Mouse (Mus musculus): ENCODE results near the gene Brd4. TPM values are rescaled to one million over a fixed set of nuclear protein-coding genes. Genes with fewer than 3 reads are reported as not detected.
"Not testable (repeated sequence)": the region's sequence is repeated elsewhere in the genome, so short reads cannot be mapped to it uniquely, and the experiment has no call there.

Gene Brd4
- polyA plus RNA-seq, 1 experiment = 27.9 TPM

DNA sequence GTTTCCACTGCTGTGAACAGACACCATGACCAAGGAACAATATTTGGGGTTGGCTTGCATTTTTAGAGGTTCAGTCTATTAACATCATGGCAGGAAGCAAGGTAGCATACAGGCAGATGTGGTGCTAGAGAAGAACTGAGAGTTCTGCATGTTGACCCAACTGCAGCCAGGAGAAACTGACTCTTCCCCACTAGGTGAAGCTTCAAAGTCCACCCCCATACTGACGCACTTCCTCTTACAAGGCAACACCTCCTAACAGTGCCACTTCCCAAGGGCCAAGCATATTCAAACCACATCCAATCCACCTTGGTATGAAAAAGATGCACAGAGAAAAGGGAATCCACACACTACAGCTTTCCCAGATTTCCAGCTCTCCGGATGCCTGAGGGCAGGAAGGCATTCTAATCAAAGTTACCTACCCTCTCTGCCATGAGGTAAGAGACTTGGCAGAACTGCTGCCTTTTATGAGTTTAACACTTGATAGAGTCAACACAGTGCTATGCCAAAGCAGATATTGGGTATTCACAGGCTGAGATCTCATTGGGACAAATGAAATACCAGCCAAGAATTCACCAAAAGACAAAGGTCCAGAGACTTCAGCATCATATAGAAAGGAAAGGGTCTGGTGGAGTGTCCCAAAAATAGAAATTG is 43.5 kb downstream of the Brd4 start:
- DNase-seq (ENCODE audit: low read depth, low spot score) = no peak
- 40% methylated on average over 2 of the region's 2 CpGs for WGBS

DNA sequence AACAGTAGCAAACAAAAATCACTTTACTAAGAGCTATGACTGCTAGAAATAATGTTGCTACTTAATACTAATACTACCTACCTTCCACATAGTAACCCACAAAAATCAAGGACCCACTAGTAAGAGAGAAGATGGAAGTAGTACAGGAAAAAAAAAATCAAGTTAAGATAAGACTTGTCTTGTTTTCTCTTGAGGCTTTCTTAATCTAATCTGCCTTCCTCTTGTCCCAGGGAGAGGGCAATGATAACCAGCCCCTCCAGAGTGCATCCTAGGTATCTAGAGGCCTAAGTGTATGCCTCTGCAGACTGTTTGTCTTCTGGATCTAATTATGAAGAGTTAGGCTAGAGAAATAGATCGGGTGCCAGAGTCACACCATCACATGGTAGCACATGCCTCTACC is 45.9 kb downstream of the Brd4 start:
- WGBS = 90% methylated on average over 1 of the region's 1 CpGs
- no peak for DNase-seq (ENCODE audit: low read depth, low spot score)

DNA sequence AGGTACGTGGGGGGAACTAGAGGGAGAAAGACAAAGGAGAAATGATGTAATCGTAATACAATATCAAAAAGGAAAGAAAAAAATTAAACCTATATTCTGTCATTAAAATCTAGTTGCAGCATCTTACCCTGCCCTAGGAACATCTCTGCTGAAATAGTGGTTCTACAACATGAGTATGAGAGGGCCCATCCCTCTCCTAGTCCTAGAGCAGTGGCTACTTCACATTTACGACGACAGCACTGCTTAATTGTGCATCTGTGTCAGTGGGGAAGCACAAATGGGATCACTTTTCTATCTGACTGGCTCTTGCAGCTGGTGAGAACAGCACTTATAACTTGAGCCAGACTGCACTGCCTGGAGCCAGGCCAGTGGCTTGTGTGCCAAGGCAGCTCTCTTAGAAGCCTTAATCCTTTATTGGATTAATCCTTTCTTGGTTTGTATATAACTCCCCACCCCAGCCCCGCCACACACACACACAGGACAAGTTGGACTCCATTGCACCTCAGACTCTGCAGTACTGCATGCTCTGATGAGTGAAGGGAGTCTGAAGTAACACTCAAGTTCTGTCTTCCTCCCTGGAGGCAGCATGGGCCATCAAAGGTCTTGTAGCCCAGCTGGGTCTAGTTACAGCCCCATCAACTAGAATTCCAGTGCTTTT is 48.9 kb downstream of the Brd4 start:
- no peak for DNase-seq (ENCODE audit: low read depth, low spot score)
- WGBS = 50% methylated on average over 5 of the region's 5 CpGs

DNA sequence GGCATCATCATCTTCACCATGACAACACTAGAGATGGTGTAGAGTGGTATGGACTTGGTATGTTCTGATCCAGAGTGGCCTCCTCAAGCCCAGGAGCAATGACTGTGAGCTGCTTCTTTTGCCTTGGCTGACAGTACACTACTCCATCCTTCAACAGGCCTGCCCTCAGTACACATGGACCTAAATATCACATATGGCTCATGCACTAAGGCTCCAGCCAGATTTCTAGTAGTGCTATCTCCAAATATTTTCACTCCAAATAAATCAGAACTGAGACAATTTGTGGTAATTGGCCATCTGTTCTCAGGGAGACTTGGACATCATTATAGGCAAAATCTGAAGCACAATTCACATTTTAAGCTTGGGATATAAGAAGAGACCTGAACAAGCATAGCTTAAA is 51.3 kb downstream of the Brd4 start:
- DNase-seq (ENCODE audit: low read depth, low spot score) = no peak

DNA sequence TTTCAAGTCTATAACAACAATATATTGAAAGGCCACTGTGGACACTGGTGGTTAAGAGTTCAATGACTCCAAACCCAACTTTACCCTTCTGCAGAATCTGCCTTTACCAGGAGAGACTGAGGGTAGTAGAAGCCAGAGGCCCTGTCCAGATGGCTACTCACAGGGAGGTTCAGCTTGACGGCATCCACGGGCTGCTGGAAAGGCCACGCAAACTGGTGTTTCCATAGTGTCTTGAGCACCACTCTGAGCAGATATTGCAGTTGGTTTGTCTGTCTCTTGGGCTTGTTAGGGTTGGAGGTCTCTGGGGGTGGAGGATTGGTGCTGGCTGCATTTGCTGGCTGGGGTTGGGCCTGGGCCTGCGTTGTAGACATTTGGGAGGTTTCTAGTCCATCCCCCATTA is 55.3 kb downstream of the Brd4 start:
- DNase-seq (ENCODE audit: low read depth, low spot score) = no peak
- 96% methylated on average over 4 of the region's 4 CpGs for WGBS

DNA sequence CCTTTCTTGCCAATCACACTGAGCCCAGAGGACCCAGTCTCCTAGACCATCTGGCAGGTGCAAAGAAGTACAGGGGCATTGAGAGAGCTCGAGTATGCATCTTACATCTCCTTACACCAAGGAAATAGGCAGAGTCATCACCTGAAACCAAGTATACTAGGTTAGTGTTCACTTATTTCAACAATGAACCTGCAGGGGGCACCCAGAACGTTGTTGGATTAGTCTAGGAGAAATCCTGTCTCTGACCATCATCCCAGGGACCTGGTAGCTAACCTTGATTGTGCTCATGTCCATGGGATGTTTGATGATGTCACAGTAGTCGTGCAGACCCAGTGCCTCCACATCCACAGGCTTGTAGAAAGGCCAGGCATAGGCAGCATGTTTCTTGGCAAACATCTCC is 63.6 kb downstream of the Brd4 start:
- no peak for DNase-seq (ENCODE audit: low read depth, low spot score)
- WGBS = 53% methylated on average over 3 of the region's 3 CpGs

DNA sequence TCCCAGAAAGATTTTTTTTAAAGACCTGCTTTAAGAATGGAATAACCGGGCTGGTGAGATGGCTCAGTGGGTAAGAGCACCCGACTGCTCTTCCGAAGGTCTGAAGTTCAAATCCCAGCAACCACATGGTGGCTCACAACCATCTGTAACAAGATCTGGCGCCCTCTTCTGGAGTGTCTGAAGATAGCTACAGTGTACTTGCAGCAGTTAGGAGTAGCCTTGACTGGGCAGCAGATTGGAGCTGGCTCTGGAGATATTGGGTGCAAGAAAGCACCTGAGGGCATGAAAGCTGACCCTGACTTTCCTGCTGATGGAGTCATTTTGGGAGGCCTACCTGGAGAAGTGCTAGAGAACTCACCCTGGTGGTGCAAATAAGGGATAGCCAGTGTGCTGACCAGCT is 68.9 kb downstream of the Brd4 start:
- not testable (repeated sequence) for DNase-seq (ENCODE audit: low read depth, low spot score)
- 70% methylated on average over 4 of the region's 4 CpGs for WGBS

DNA sequence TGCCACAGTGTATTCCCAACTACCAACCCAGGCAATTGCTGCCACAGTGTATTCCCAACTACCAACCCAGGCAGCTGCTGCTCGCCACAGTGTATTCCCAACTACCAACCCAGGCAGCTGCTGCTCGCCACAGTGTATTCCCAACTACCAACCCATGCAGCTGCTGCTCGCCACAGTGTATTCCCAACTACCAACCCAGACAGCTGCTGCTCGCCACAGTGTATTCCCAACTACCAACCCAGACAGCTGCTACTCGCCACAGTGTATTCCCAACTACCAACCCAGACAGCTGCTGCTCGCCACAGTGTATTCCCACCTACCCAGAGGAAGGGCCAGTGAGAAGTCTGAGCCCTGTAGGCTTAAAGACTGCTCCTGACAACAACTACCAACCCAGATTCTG is 73.0 kb downstream of the Brd4 start:
- not testable (repeated sequence) for DNase-seq (ENCODE audit: low read depth, low spot score)
- 97% methylated on average over 6 of the region's 6 CpGs for WGBS

DNA sequence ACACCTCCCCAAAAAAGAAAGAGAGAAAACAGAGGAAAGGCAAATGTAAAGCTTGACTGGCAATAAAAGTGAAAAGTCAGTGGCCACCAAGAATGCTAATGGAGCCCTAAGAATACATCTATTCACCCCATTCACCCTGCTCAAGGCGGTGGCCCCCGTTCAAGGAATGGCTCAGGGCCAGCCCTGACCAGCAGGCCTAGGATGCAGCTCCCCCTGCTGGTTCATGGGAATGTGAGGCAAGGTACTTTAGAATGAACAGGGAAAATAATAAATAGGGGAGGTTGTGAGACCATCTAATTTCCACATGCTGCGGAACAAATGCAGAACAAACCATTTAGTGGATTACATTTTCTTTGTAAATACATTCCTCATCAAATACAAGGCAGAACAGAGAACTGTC is 74.8 kb downstream of the Brd4 start:
- no peak for DNase-seq (ENCODE audit: low read depth, low spot score)
- WGBS = 31% methylated on average over 3 of the region's 3 CpGs

DNA sequence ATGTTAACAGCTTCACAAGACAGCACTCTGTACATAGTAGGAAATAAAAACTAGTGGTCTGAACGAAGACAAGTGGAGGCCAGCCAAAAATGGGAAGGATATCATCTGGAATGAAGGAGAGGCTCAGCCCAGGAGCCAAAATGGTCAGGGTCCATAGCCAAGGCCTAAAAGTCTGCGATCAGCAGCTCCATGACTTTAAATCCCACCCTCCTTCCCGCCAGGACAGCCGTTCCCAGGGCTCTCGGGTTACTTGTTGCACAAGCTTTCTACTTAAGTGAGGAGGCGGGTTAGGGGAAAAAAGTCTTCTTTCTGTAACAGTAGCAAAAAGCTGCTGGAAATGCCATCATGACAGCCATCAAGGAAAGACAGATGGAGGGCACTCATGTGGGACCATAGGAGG is 75.4 kb downstream of the Brd4 start:
- DNase-seq (ENCODE audit: low read depth, low spot score) = no peak
- 74% methylated on average over 6 of the region's 6 CpGs for WGBS

DNA sequence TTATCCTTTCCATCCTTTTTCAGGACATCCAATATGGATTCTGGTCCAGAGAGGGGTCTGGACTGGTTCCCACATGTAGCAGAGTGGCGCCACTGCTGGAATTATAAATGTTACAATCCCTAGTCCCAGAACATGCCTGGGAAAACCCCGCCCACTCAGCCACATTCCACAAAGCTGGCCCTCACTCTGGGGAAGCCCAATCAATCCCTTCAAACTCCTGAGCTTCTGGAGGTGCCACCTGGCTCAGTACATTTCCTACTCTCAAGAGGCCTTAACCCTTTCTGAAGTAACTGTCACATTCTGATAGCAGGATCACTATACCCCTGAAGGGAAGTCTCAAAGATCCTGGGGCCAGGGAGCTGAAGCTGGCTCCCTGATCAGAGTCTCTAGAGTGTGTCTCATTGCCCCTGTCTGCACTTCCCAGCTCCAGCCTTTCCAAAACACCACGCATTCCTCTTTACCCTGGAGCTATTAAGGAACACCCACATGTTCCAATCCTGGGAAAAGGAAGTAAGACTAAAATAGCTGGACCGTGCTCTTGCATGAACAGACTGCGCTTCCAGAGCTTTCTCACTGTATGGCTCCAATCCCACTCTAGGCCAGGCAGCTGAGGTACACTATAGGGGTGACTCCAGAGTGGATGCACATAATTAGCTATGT is 76.8 kb downstream of the Brd4 start:
- 64% methylated on average over 5 of the region's 5 CpGs for WGBS
- no peak for DNase-seq (ENCODE audit: low read depth, low spot score)

DNA sequence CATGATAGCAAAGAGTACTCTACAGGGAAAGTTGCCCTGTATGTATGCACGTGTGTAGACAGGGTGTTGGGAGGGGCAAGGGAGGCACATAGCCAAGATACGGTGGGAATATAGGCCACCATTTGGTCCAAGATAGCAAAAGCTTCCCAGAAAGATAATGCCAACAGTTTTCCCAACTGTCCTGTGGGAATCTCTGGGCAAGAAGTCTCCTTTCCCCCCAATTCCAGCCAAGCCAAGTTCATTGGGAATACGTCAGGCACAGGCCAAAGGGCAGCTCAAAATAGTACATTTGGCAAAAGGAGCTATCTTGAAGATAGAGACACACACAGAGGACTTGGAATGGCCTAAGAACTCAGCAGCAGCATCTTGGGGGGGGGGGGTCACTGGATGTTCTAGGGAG is 79.2 kb downstream of the Brd4 start:
- no peak for DNase-seq (ENCODE audit: low read depth, low spot score)
- WGBS = 73% methylated on average over 3 of the region's 3 CpGs

DNA sequence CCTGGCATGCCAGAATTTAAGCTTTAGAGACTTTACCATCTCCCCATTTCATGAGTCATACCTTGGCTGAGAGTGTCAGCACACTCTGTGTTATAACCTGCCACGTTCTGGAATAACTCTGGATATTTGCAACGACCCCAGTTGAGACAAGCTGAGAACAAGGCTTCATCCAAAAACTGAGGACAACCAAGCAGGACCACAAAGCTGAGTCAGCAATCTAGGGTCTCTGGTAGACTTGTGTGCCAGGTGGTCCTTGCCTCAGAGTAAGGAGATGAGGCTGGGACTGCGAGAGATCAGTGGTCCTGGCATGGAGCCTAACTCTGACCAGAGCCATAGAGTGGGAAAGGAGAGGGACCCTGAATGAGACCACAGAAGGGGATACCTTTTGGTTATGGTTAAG is 81.5 kb downstream of the Brd4 start:
- no peak for DNase-seq (ENCODE audit: low read depth, low spot score)
- 78% methylated on average over 3 of the region's 3 CpGs for WGBS

DNA sequence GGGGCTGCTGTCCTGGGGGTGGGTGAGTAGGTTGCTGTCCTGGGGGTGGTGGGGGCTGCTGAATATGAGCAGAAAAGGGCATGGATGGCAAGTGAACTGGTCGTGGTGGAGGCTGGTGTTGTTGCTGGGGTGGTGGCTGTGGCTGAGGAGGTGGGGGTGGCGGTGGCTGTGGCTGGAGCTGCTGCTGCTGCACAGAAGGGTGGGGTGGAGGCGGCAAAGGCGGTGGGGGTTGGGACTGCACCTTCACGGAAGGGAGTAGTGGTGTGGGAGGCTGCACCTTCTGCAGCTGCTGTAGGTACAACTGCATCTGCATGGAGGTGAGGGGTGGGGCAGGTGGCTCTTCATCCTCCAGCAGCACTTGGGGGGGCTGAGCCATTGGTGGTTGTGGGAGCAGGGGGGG is 83.4 kb downstream of the Brd4 start:
- DNase-seq (ENCODE audit: low read depth, low spot score) = no peak
- 77% methylated on average over 5 of the region's 5 CpGs for WGBS

DNA sequence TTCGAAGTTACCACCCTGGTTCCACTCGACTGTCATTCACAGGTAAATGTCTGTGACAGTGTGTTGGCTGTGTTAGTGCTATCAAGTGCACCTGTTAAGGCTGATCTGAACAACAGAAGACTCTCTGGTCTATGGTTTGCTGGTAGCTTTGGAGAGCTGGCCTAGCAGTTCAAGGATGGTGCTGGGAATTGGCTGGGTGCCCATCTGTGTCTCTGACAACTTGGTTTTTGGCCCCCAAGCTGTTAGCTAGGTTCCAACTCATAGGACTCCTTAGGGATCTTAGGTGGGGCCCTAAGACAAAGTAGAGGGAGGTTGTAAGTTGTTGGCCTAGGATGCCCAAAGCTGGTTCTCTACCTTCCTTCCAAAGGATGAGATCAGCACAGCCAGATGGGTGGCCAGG is 84.7 kb downstream of the Brd4 start:
- no peak for DNase-seq (ENCODE audit: low read depth, low spot score)
- 87% methylated on average over 2 of the region's 2 CpGs for WGBS

DNA sequence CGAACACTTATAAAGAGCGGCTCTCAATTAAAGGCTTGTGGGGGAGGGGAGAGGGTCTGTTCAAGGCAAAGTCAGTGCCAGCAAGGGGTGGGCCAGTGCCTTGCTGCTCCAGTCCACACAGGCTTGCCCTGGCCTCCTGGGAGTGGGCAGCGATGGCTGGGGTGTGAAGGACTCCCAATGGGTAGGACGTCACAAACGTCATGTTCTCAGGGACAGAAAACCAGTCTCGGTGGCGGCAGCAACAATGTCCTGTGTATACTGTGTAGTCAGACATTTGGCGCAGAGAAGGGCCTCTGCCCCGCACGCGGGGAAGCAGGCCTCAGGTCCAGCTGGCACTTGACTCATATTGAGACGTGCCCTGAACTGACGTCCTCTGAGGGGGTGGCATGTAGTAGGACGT is 87.4 kb downstream of the Brd4 start:
- no peak for DNase-seq (ENCODE audit: low read depth, low spot score)
- WGBS = 87% methylated on average over 14 of the region's 14 CpGs

DNA sequence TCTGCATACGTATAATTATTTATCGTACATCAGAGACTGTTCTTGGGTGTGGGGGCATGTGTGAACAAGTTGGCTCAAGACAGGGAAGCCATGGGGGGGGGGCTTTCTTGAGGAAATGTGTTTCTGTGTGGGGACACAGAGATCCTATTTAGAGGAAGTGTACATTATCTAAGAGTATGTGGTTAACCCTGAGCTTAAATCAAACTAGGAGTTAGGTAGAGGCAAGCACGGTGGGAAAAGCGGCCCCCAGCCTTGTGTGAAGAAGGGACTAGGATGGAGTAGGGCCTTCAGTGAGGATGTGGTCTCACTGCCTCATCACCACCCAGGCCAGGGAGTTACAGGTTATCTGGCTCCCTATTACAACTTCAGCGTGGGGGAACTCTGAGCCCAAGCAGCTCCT is 88.8 kb downstream of the Brd4 start:
- no peak for DNase-seq (ENCODE audit: low read depth, low spot score)
- WGBS = 83% methylated on average over 5 of the region's 5 CpGs

DNA sequence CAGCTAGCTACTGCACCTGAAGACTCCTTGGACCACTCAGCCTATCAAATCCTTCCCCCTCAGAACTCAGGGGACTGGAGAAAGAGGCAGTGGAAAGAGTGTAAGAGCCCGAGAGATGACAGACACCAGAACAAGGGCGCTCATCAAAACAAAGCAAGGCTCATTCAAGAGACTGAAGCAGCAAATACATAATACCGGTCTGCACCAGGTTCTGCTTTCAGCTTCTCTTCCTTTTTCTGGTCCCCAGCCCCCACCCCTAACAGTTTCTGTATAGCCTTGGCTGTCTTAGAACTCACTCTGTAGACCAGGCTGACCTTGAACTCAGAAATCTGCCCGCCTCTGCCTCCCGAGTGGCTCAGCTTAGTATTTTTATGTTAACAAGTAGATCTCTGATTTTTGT is 91.5 kb downstream of the Brd4 start:
- no peak for DNase-seq (ENCODE audit: low read depth, low spot score)
- 85% methylated on average over 5 of the region's 5 CpGs for WGBS

DNA sequence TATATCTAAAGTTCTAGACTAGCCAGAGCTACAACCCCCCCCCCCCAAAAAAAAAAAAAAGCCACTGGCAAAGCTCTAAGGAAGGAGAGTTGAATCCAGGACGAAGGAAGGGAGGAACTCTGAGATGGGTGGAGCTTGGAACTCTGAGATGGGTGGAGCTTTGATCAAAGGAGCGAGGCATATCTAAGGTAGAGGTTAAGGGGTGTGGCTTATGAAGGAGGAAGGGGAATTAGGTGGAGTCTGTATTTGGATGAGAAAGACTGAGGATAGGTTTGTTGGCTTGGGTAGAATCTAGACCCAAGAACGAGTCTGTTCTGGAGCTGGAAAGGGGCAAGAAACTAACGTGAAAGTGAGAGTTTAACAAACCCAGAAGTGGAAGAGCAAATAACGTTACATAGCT is 94.7 kb downstream of the Brd4 start:
- 8% methylated on average over 5 of the region's 5 CpGs for WGBS
- DNase-seq (ENCODE audit: low read depth, low spot score) = peak; percentile 58

DNA sequence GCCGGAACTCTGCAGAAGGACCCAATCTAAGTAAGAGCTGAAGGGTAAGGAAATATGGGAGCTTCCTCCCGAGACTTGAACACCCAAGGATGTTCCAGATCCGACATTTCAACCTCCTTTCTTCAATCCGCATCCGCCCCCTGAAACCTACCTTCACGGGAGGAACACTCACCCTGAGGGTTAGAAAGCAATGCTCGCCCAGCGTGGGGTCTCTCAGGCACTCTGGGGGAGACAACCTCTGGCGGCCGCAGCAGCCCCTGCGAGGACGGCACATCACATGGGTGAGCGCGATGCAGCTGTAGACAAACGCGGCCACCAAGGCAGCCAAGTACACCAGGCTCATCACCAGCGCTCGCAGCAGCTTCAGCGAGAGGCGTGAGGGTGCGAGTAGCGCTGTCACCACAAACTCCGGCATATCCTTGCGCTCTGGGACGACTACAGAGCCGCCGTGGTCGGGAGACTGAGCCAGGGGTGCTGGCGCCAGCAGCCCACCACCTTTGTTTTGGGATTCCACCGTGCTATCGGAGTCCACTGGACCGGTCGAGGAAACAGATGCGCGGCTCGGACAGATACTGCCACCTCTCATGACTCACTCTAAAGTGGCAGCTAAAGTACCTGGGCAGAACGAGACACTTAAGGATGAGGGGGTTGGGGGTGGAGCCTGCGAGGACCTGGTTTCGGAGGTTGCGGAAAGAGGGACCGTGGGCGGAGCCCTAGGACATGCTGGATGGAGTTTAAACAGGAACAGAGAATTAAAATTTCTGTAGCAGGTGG is 95.5 kb downstream of the Brd4 start, which contains the start of gene Ephx3:
Ephx3 (minus strand) TSS at position 687 of the 774 bp plus-strand sequence.
- WGBS = 11% methylated on average over 42 of the region's 42 CpGs
- DNase-seq (ENCODE audit: low read depth, low spot score) = no peak

DNA sequence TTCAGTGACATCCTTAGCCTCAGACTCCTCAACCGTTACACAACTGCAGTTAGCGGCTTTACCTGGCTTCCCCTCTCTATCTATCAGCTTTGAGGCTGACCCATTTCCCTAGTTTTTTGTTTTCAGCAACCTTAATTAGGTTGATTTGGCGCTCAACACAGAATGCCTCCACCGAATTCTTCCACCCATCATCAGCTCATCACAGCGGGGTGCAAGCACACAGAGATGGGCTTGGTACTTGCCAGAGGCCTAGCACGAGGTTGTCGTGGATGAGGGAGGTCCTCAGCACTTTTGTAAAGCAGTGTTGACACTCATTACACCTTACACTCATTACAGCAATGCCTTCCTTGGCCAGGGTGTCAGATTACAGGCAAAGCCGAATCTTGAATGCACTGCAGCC is 101.5 kb downstream of the Brd4 start:
- 51% methylated on average over 8 of the region's 8 CpGs for WGBS
- DNase-seq (ENCODE audit: low read depth, low spot score) = no peak

Data from large intestine, adult 2 months (tissue).